Mouse (Mus musculus) E14TG2a.4 (cell line): Measurements from ENCODE around the gene Sphk2.

Source experiments
- CTCF ChIP-seq: conservative IDR thresholded peaks from 2 replicates; pipeline ENCODE4 v1.5.1; 2014; ENCODE audit warnings: low read length
- NANOG ChIP-seq: IDR thresholded peaks from 2 replicates; pipeline ENCODE4 v1.6.1; 2014; ENCODE audit warnings: borderline replicate concordance, low read length, mixed read lengths
- POU5F1 ChIP-seq: IDR thresholded peaks from 2 replicates; pipeline ENCODE4 v1.6.1; 2014; ENCODE audit warnings: low read length, borderline replicate concordance

DNA sequence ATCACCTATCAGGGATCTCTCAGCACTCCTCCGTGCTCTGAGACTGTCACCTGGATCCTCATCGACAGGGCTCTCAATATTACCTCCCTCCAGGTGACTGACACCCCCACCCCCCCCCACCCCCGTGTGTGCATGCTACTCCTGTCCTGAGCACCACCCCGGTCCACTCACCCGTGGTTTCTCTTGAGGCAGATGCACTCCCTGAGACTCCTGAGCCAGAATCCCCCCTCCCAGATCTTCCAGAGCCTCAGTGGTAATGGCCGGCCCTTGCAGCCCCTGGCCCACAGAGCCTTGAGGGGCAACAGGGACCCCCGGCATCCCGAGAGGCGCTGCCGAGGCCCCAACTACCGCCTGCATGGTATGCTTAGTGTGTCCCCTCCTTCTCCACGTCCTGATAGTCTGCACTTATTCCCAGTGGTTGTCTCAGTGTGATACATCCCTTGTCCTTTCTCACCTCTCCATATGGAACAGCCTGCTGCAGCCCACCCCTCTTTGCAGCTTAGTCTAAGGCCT, 14.2 kb downstream of the Sphk2 start:
- TF ChIP-seq CTCF (no peak), NANOG (no peak), POU5F1 (no peak)
